Mouse (Mus musculus) embryonic fibroblast, embryonic 13.5 days (primary cell): Measurements from ENCODE around the gene Gpsm3.

Source experiments
- CTCF ChIP-seq: IDR thresholded peaks from 2 replicates; pipeline ENCODE4 v1.5.1; 2011; ENCODE audit warnings: mild to moderate bottlenecking, control low read depth, low read length, moderate library complexity, borderline replicate concordance; ENCODE audit not compliant: insufficient read depth
- POLR2A ChIP-seq: IDR thresholded peaks from 2 replicates; pipeline ENCODE4 v1.6.1; 2011; ENCODE audit warnings: low read depth, mild to moderate bottlenecking, control low read depth, low read length, moderate library complexity

DNA sequence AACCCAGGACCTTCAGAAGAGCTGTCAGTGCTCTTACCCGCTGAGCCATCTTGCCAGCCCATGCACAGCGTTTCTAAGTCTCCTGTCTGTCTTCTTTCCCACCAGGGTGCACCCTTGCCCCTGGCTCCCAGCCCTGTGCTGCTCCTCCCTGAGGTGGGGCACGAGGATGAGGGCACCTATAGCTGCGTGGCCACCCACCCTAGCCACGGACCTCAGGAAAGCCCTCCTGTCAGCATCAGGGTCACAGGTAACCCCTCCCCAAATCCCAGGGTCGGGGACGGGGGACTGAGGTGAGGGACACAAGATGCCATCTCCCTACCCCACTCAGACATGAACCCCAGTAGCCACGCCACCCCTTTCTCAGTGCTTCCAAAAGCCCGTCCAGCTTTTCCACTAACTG is 10.3 kb downstream of the Gpsm3 start:
- TF ChIP-seq CTCF: no peak
- no peak for TF ChIP-seq POLR2A
